Mouse (Mus musculus) CH12.LX (cell line): Measurements from ENCODE around the gene Btbd7. TPM values are rescaled to one million over a fixed set of nuclear protein-coding genes. Genes with fewer than 3 reads are reported as not detected.

ENCODE experiments used
- DNase-seq: peaks from one replicate; pipeline ENCODE4 v3.0.0-alpha.2; 2013; ENCODE audit errors: extremely low read depth
- H3K27ac ChIP-seq: 2 replicates; pipeline ENCODE4 v1.5.1; 2012; ENCODE audit warnings: low read depth, mild to moderate bottlenecking, control low read depth, moderate library complexity; ENCODE audit not compliant: insufficient read depth
- H3K27me3 ChIP-seq: replicated peaks from 2 replicates; pipeline ENCODE3; 2012; ENCODE audit warnings: inconsistent platforms
- H3K36me3 ChIP-seq, 2 experiments: replicated peaks in 1 of 2; 2 replicates each; pipeline versions ENCODE3 to v1.6.1; 2012; ENCODE audit warnings: inconsistent platforms in 1 of 2, low read length in 1 of 2, mild to moderate bottlenecking in 1 of 2, mixed read lengths in 1 of 2, moderate library complexity in 1 of 2; ENCODE audit not compliant: control insufficient read depth in 1 of 2, insufficient read depth in 1 of 2
- H3K4me1 ChIP-seq, 2 experiments: 2 replicates each; pipeline ENCODE4 v1.6.1; 2012; ENCODE audit warnings: inconsistent platforms in 1 of 2, moderate library complexity in 1 of 2; ENCODE audit not compliant: insufficient read depth in 2 of 2, control insufficient read depth in 1 of 2
- H3K4me2 ChIP-seq: 2 replicates; pipeline ENCODE4 v1.6.1; 2012; ENCODE audit warnings: low read depth, mild to moderate bottlenecking, control low read depth; ENCODE audit not compliant: poor library complexity, insufficient read depth, severe bottlenecking
- H3K4me3 ChIP-seq, 3 experiments: fragments of 150-350 bp in 1 of 3; sonication (generic) in 1 of 3; replicated peaks in 1 of 3; 2 replicates each; pipeline versions ENCODE3 to v1.5.1; 2011 to 2012; ENCODE audit warnings: low read depth in 2 of 3, low read length in 2 of 3, mild to moderate bottlenecking in 2 of 3, moderate library complexity in 2 of 3, control low read depth in 1 of 3, improper control_type of control experiment in 1 of 3, inconsistent platforms in 1 of 3, mixed read lengths in 1 of 3; ENCODE audit not compliant: poor library complexity in 1 of 3
- H3K79me2 ChIP-seq: replicated peaks from 2 replicates; pipeline ENCODE4 v1.6.1; 2012; ENCODE audit warnings: mild to moderate bottlenecking, moderate library complexity; ENCODE audit not compliant: control insufficient read depth, poor library complexity, insufficient read depth, severe bottlenecking; ENCODE audit errors: extremely low read depth
- H3K9ac ChIP-seq: 2 replicates; pipeline ENCODE4 v1.6.1; 2012; ENCODE audit warnings: low read depth, mild to moderate bottlenecking, control low read depth, moderate library complexity; ENCODE audit not compliant: insufficient read depth
- H3K9me3 ChIP-seq: replicated peaks from 2 replicates; pipeline ENCODE3; 2012; ENCODE audit warnings: low read length, inconsistent platforms, mixed read lengths
- CHD1 ChIP-seq: IDR thresholded peaks from 2 replicates; pipeline ENCODE4 v1.6.1; 2012; ENCODE audit warnings: low read depth, low read length, improper control_type of control experiment, inconsistent platforms
- CHD2 ChIP-seq: IDR thresholded peaks from 2 replicates; pipeline ENCODE4 v1.6.1; 2011; ENCODE audit warnings: low read length, improper control_type of control experiment
- CTCF ChIP-seq, 2 experiments: IDR thresholded peaks in 1 of 2; conservative IDR thresholded peaks in 1 of 2; 2 replicates each; pipeline ENCODE4 v1.5.1; 2011 to 2012; ENCODE audit warnings: low read depth in 2 of 2, low read length in 2 of 2, improper control_type of control experiment in 1 of 2, inconsistent platforms in 1 of 2, mild to moderate bottlenecking in 1 of 2, moderate library complexity in 1 of 2
- EP300 ChIP-seq: IDR thresholded peaks from 2 replicates; pipeline ENCODE4 v1.6.1; 2011; ENCODE audit warnings: low read length, improper control_type of control experiment
- ETS1 ChIP-seq: conservative IDR thresholded peaks from 2 replicates; pipeline ENCODE4 v1.6.1; 2012; ENCODE audit warnings: low read depth, mild to moderate bottlenecking, inconsistent platforms, low read length, improper control_type of control experiment, moderate library complexity
- GABPA ChIP-seq: IDR thresholded peaks from 2 replicates; pipeline ENCODE4 v1.6.1; 2012; ENCODE audit warnings: low read depth, low read length, improper control_type of control experiment, inconsistent platforms; ENCODE audit not compliant: insufficient replicate concordance
- HCFC1 ChIP-seq: IDR thresholded peaks from 2 replicates; pipeline ENCODE4 v1.6.1; 2012; ENCODE audit warnings: low read depth, mild to moderate bottlenecking, inconsistent platforms, low read length, improper control_type of control experiment
- IRF4 ChIP-seq: IDR thresholded peaks from 2 replicates; pipeline ENCODE4 v1.6.1; 2014; ENCODE audit warnings: low read depth, mild to moderate bottlenecking, inconsistent platforms, low read length, improper control_type of control experiment
- JUN ChIP-seq: IDR thresholded peaks from 2 replicates; pipeline ENCODE4 v1.6.1; 2011; ENCODE audit warnings: low read depth, mild to moderate bottlenecking, low read length, improper control_type of control experiment, moderate library complexity; ENCODE audit not compliant: insufficient read depth
- KAT2A ChIP-seq: IDR thresholded peaks from 2 replicates; pipeline ENCODE4 v1.6.1; 2012; ENCODE audit warnings: low read length, improper control_type of control experiment, inconsistent platforms; ENCODE audit not compliant: insufficient replicate concordance
- MAFK ChIP-seq: IDR thresholded peaks from 2 replicates; pipeline ENCODE4 v1.6.1; 2011; ENCODE audit warnings: low read length, improper control_type of control experiment; ENCODE audit not compliant: insufficient replicate concordance
- MAX ChIP-seq: IDR thresholded peaks from 2 replicates; pipeline ENCODE4 v1.6.1; 2011; ENCODE audit warnings: low read length, improper control_type of control experiment
- MAZ ChIP-seq: IDR thresholded peaks from 2 replicates; pipeline ENCODE4 v1.6.1; 2012; ENCODE audit warnings: low read depth, mild to moderate bottlenecking, inconsistent platforms, low read length, improper control_type of control experiment, moderate library complexity
- MEF2A ChIP-seq: IDR thresholded peaks from 2 replicates; pipeline ENCODE4 v1.6.1; 2014; ENCODE audit warnings: low read depth, mild to moderate bottlenecking, inconsistent platforms, low read length, improper control_type of control experiment, borderline replicate concordance
- MYC ChIP-seq: IDR thresholded peaks from 2 replicates; pipeline ENCODE4 v1.6.1; 2011; ENCODE audit warnings: low read depth, mild to moderate bottlenecking, improper control_type of control experiment, low read length
- NRF1 ChIP-seq: IDR thresholded peaks from 2 replicates; pipeline ENCODE4 v1.6.1; 2014; ENCODE audit warnings: low read depth, mild to moderate bottlenecking, inconsistent platforms, low read length, improper control_type of control experiment, moderate library complexity
- POLR2AphosphoS2 ChIP-seq: IDR thresholded peaks from 2 replicates; pipeline ENCODE4 v1.6.1; 2011; ENCODE audit warnings: low read depth, low read length, improper control_type of control experiment
- SMC3 ChIP-seq: IDR thresholded peaks from 2 replicates; pipeline ENCODE4 v1.6.1; 2011; ENCODE audit warnings: low read depth, low read length, improper control_type of control experiment
- TBP ChIP-seq: conservative IDR thresholded peaks from 2 replicates; pipeline ENCODE4 v1.6.1; 2011; ENCODE audit warnings: low read depth, low read length, improper control_type of control experiment
- TCF12 ChIP-seq: IDR thresholded peaks from 2 replicates; pipeline ENCODE4 v1.6.1; 2014; ENCODE audit warnings: low read depth, mild to moderate bottlenecking, inconsistent platforms, low read length, improper control_type of control experiment
- USF1 ChIP-seq: IDR thresholded peaks from 2 replicates; pipeline ENCODE4 v1.6.1; 2014; ENCODE audit warnings: low read depth, mild to moderate bottlenecking, inconsistent platforms, low read length, improper control_type of control experiment
- ZMIZ1 ChIP-seq: IDR thresholded peaks from 2 replicates; pipeline ENCODE4 v1.6.1; 2012; ENCODE audit warnings: low read depth, mild to moderate bottlenecking, inconsistent platforms, low read length, improper control_type of control experiment
- ZNF384 ChIP-seq: IDR thresholded peaks from 2 replicates; pipeline ENCODE4 v1.6.1; 2012; ENCODE audit warnings: low read depth, low read length, improper control_type of control experiment, inconsistent platforms
- dilution Hi-C: fragments of 300-500 bp; cut with MboI; formaldehyde crosslinking; loops from 2 replicates; pipeline ENCODE4 v1.14.3; 2020; ENCODE audit warnings: low sequenced_read_pairs; ENCODE audit not compliant: extremely low pct_unique_long_range_greater_than_20kb, extremely low pct_ligation_motif_present
- in situ Hi-C: fragments of 300-500 bp; cut with MboI; formaldehyde crosslinking; loops from 3 replicates; pipeline ENCODE4 v1.14.3; 2019; ENCODE audit warnings: low sequenced_read_pairs, low pct_ligation_motif_present, low pct_unique_long_range_greater_than_20kb, mixed read lengths
- polyA plus RNA-seq: library from polyadenylated mRNA; unstranded; fragments of >175 nt; gene quantifications from 2 replicates; pipeline ENCODE4 v1.2.1, GENCODE M21; 2012; ENCODE audit warnings: low read depth; ENCODE audit not compliant: insufficient read length
- total RNA-seq, 2 experiments: library from RNA; depleted of rRNA; stranded (reverse); fragments of 300-350 nt in 1 of 2; fragments of >200 nt in 1 of 2; gene quantifications; 2 replicates each; pipeline ENCODE4 v1.2.3; 2012 to 2014

Gene Btbd7
- total and polyA plus RNA-seq, 3 experiments = 3.6 to 7.2 (median 5.1) TPM

DNA sequence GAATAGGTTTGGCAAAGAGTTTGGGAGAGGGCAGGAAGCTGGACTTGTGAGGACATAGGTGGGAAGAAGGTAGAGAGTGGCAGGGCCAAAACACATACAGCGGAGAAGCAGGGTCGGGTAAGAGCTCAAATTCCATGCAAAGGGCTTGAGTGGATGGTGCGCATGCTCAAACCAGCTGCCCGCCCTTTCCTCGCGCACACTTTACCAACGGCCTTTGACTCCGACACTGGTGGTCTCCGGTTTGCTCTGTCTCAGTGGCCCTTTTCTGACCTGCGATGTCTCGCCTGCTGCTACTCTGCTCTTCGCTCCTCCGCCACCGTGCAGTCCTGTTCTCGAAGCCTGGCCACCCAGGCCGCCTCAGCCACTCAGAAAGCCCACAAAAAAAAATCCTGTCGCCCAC is 20.8 kb upstream of the Btbd7 start, which contains the start of gene Cox8c:
Gene Cox8c, plus strand, starts transcription at position 226 of the 400 bp plus-strand sequence.
- dilution Hi-C loops = no loop called here
- H3K9ac ChIP-seq = no peak within 1 kb of the TSS
- no peak within 1 kb of the TSS for H3K27ac ChIP-seq
- no peaks in the 10 kb centered on the region for H3K79me2 ChIP-seq
- no peak within 1 kb of the TSS for H3K4me2 ChIP-seq
- TF ChIP-seq ETS1 = no peak
- no peak for TF ChIP-seq MEF2A
- TF ChIP-seq TCF12 = no peak
- TF ChIP-seq SMC3 = no peak
- TF ChIP-seq, all 38 proteins: peak for 0
- H3K9me3 ChIP-seq = peaks cover 4% of the 10 kb centered on the region
- no peaks in the 10 kb centered on the region; a peak in 2 of 4 replicates for H3K4me1 ChIP-seq
- H3K27me3 ChIP-seq = no peaks in the 10 kb centered on the region
- DNase-seq = no peak
- H3K4me3 ChIP-seq = no peak within 1 kb of the TSS
- in situ Hi-C loops = loop anchor here (25.0 kb wide), 1 partner anchor 163 kb away; no protein-coding TSS in a partner anchor
- no peaks in the 10 kb centered on the region for H3K36me3 ChIP-seq

DNA sequence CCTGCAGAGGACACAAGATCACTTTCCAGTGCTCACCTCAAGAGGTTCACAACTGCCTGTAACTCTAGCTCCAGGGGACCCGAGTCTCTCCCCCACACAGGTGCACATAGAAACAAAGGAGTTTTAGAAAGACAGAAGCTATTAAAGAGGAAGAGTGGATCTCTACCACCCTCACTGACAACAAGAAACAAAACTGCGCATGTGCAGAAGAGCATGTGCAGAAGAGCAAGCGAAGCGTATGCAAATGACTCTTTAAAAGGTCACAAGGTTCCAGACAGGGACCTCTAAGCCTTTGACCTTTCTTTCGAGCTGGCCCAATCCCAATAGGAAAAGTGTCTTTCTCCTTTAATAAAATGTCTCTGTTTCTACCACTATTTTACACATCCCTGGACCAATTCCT is 10.3 kb upstream of the Btbd7 start:
- Histone ChIP-seq H3K27ac (no peak overlapping the region), H3K4me2 (no peak overlapping the region), H3K4me3 (no peak overlapping the region)
- TF ChIP-seq MAZ (no peak), ZMIZ1 (no peak), NRF1 (peak; percentile 59; the same call in 1 of the 2 replicates)
- TF ChIP-seq, all 38 proteins: peak for 1
- dilution Hi-C loops (no loop called here), in situ Hi-C loops (loop anchor here (25.0 kb wide), 1 partner anchor 174 kb away; no protein-coding TSS in a partner anchor)
- Histone ChIP-seq H3K9me3 (peaks cover 6% of the 10 kb centered on the region), H3K36me3 (no peaks in the 10 kb centered on the region), H3K79me2 (no peaks in the 10 kb centered on the region), H3K27me3 (no peaks in the 10 kb centered on the region), H3K9ac (no peak overlapping the region), H3K4me1 (no peaks in the 10 kb centered on the region; a peak in 1 of 4 replicates)
- DNase-seq = no peak

DNA sequence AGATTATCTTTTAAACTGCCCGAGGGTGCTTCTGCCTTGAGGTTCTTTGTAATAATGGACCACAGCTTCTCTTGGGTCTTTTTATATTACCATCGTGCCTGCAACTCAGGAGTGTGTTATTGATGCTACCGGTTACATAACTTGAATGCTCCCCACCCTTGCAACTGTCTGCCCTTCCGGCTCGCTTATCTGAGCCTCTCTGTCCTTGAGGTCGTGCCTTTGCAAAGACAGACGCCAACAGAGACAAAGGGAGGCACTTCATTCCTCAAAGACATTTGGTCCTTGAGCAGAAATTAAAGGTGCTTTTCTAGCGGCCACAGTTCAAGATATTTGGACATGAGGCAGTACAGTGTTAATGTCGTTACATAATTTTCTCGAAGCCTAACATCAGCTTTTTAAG is 9.1 kb upstream of the Btbd7 start:
- no peak overlapping the region for H3K4me2 ChIP-seq
- H3K4me3 ChIP-seq = no peak overlapping the region
- H3K9ac ChIP-seq = no peak overlapping the region
- no peaks in the 10 kb centered on the region; a peak in 1 of 4 replicates for H3K4me1 ChIP-seq
- peaks cover 6% of the 10 kb centered on the region for H3K9me3 ChIP-seq
- dilution Hi-C loops = no loop called here
- H3K36me3 ChIP-seq = no peaks in the 10 kb centered on the region
- TF ChIP-seq EP300 = no peak
- no peak for TF ChIP-seq CHD1
- TF ChIP-seq POLR2AphosphoS2 = no peak
- TF ChIP-seq MAX = no peak
- no peak for TF ChIP-seq IRF4
- no peak for TF ChIP-seq MAFK
- TF ChIP-seq NRF1 = no peak
- no peak for TF ChIP-seq ZNF384
- no peak for TF ChIP-seq JUN
- TF ChIP-seq GABPA = no peak
- no peak for TF ChIP-seq CHD2
- TF ChIP-seq HCFC1 = no peak
- no peak for TF ChIP-seq MYC
- TF ChIP-seq TBP = no peak
- TF ChIP-seq USF1 = no peak
- no peak for TF ChIP-seq KAT2A
- no peak for TF ChIP-seq CTCF (conservative IDR thresholded peaks at IDR 0.05 in 1 of 2, IDR thresholded peaks at IDR 0.05 in 1 of 2; ENCODE audit: low read depth in 2 of 2, low read length in 2 of 2)
- H3K27ac ChIP-seq = no peak overlapping the region
- H3K79me2 ChIP-seq = no peaks in the 10 kb centered on the region
- in situ Hi-C loops = loop anchor here (25.0 kb wide), 1 partner anchor 175 kb away; no protein-coding TSS in a partner anchor
- H3K27me3 ChIP-seq = no peaks in the 10 kb centered on the region
- DNase-seq = no peak
